Mouse (Mus musculus) bone marrow macrophage, adult 2 months (primary cell): Measurements from ENCODE around the gene Wars.

ENCODE experiments used
- CTCF ChIP-seq: IDR thresholded peaks from 2 replicates; pipeline ENCODE4 v1.5.1; 2012; ENCODE audit warnings: low read depth, mild to moderate bottlenecking, low read length, moderate library complexity
- POLR2A ChIP-seq: IDR thresholded peaks from 2 replicates; pipeline ENCODE4 v1.6.1; 2012; ENCODE audit warnings: mild to moderate bottlenecking, low read depth, low read length, borderline replicate concordance

DNA sequence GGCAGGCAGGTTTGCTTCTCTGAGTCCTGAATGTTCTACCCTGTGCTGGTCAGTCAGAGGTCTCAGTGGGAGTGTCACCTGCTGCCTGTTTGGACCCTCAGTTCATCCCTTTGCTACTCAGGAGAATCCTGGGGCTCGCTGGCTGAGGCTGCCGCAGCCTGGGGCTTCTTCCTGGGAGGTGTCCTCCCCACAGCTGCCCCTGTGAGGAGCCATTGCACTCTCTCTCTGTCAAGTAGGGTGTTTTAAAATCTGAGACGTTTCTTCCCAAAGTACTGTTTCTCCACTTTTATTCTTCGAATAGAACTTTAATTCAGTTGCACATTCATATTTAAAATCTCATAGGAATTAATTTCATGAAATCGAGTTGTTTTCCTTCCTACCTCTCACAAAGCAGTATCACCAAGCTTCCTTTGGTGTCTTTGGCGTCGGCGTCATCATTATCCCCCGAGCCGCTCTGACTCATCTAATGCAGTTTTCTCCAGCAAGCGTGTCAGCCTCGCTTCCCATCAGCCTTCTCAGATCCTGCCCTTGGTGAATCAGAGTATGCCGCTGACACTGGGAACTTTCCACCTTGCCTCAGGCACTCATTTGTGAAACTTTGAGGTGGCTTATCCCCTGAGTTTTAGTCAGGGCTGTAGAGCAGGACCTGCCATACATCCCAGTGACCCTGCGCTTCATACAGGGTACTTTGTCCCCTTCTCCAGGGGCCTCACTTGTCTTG is 48.4 kb upstream of the Wars start:
- no peak for TF ChIP-seq CTCF
- TF ChIP-seq POLR2A, result no peak
